Mouse (Mus musculus) heart, embryonic 13.5 days (tissue): ENCODE results near the gene Lce1a2. TPM values are rescaled to one million over a fixed set of nuclear protein-coding genes. Genes with fewer than 3 reads are reported as not detected.

Source experiments
- ATAC-seq: fragments of 200-750 bp; cut with Nextera tagmentation; 2 replicates; pipeline ENCODE4 v1.8.0; 2017; ENCODE audit warnings: moderate TSS enrichment; ENCODE audit not compliant: insufficient number of reproducible peaks, low FRiP score, low TSS enrichment; ENCODE audit errors: extremely low read depth
- H3K27ac ChIP-seq: fragments of 300-500 bp; sonication (generic); replicated peaks from 2 replicates; pipeline ENCODE4 v1.5.1; 2015; ENCODE audit warnings: moderate library complexity, mild to moderate bottlenecking, inconsistent platforms
- H3K27me3 ChIP-seq: fragments of 300-500 bp; sonication (generic); replicated peaks from 2 replicates; pipeline ENCODE4 v1.6.1; 2015; ENCODE audit warnings: mild to moderate bottlenecking, inconsistent platforms
- H3K36me3 ChIP-seq: fragments of 300-500 bp; sonication (generic); 2 replicates; pipeline ENCODE4 v1.6.1; 2015; ENCODE audit warnings: mild to moderate bottlenecking, inconsistent platforms
- H3K4me1 ChIP-seq: fragments of 300-500 bp; sonication (generic); 2 replicates; pipeline ENCODE4 v1.6.1; 2015; ENCODE audit warnings: inconsistent platforms
- H3K4me2 ChIP-seq: fragments of 300-500 bp; sonication (generic); 2 replicates; pipeline ENCODE4 v1.6.1; 2015; ENCODE audit warnings: inconsistent platforms, mild to moderate bottlenecking, moderate library complexity
- H3K4me3 ChIP-seq: fragments of 300-500 bp; sonication (generic); 2 replicates; pipeline ENCODE4 v1.5.1; 2015; ENCODE audit warnings: moderate library complexity, mild to moderate bottlenecking, inconsistent platforms
- H3K9ac ChIP-seq: fragments of 300-500 bp; sonication (generic); 2 replicates; pipeline ENCODE4 v1.6.1; 2015; ENCODE audit warnings: inconsistent platforms, mild to moderate bottlenecking, moderate library complexity
- H3K9me3 ChIP-seq: fragments of 300-500 bp; sonication (generic); 2 replicates; pipeline ENCODE4 v1.6.1; 2016; ENCODE audit warnings: inconsistent platforms
- WGBS: fragments of 180-500 bp; shearing (Covaris S2); methylation state at CpG from one replicate; pipeline ENCODE4 v1.1.7; 2015; ENCODE audit warnings: mixed read lengths; 5-methylcytosine and 5-hydroxymethylcytosine counted together
- polyA plus RNA-seq: library from polyadenylated mRNA; unstranded; fragments of >200 nt; fragmentation: Nextera tagmentation; extraction: Ambion mirVana; gene quantifications from 2 replicates; pipeline ENCODE4 v1.2.1, GENCODE M21; 2015

The Lce1a2 gene
- polyA plus RNA-seq, 1 experiment from 2014 or later: not detected

DNA sequence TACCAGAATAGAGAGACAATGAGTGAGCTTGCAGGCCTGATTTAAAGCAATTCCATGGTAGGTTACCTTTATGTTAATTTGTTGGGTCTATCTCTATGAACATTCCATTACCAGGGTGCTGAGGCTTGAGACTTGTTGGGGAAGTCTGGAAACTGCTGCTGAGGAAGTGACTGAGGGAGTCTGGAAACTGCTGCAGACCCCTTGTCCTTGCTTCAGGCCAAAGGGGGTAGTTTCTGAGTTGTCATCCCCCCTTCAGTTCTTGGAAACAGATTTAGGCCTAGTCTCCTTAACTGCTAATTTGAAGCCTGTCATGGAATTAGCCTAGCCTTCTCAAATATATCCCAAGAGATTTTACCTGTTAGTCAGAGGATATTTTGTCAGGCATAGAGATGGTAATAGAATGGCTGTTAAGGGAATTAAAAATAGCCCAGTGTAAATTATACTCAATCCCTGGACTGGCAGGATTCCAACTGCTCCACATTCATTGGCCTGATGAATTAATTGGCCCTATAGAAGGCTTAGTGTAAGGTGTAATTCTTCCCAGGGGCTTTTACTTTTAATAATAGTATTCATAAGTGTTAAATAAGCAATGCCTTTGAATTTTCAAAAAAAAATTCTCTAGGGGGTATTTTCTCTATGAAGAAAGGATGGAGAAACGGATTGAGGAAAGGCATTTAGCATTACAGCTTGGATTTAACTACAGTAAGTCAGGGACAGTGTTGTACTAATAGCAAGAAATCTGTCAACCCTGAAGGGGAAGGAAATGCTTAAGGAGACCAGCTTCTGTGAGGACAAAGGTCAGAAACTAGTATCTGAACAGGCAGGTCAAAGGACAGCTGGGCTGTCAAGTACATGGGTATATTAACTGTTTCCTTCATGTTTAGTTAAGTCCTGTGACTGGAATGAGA is 32.1 kb downstream of the Lce1a2 start:
- WGBS: 45% methylated on average over 1 of the region's 1 CpGs
- no peak overlapping the region for H3K4me2 ChIP-seq
- no peaks in the 10 kb centered on the region for H3K9me3 ChIP-seq
- no peak overlapping the region for H3K9ac ChIP-seq
- H3K36me3 ChIP-seq: no peaks in the 10 kb centered on the region
- H3K27me3 ChIP-seq: no peaks in the 10 kb centered on the region
- no peak overlapping the region for H3K4me3 ChIP-seq
- no peak for ATAC-seq
- H3K4me1 ChIP-seq: no peaks in the 10 kb centered on the region
- no peak overlapping the region for H3K27ac ChIP-seq

DNA sequence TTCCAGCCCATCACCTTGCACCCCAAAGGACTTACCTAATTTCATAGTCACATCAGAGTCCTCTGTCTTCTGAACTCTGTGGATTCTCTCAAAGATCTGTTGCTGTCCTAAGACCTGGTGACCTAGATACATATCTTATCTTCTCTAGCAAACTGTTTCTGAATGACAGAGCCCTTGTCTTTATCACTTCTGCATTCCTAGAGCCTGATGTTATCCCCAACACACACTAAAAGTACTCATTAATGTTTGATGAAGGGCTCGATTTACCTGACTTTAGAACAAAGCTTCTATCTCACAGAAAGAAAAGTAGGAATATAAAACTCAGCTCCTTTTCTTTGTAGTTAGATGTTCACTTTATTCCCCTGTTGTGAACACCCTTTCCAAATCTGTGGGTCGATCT is 48.6 kb downstream of the Lce1a2 start, which contains the start of gene Lce6a:
TSS of gene Lce6a (minus strand) at position 101 of the 400 bp plus-strand sequence.
- Histone ChIP-seq H3K27ac (no peak within 1 kb of the TSS), H3K36me3 (no peaks in the 10 kb centered on the region), H3K4me3 (no peak within 1 kb of the TSS), H3K27me3 (no peaks in the 10 kb centered on the region), H3K4me1 (no peaks in the 10 kb centered on the region), H3K9ac (no peak within 1 kb of the TSS), H3K4me2 (no peak within 1 kb of the TSS), H3K9me3 (no peaks in the 10 kb centered on the region)
- 65% methylated on average over 2 of the region's 2 CpGs for WGBS
- ATAC-seq: no peak

Other genes starting within 250 kb of the Lce1a2 start
- gene Gm9774, start 240.9 kb downstream of the Lce1a2 start, polyA plus RNA-seq: 6.5 and 6.8 TPM in 2 replicates
- gene Sprr2k, start 237.7 kb downstream of the Lce1a2 start, polyA plus RNA-seq: not detected in 2 replicates
- gene Sprr1b, start 231.5 kb downstream of the Lce1a2 start, polyA plus RNA-seq: not detected in 2 replicates
- gene Sprr3, start 211.6 kb downstream of the Lce1a2 start, polyA plus RNA-seq: not detected in 2 replicates
- gene Sprr1a, start 184.4 kb downstream of the Lce1a2 start, polyA plus RNA-seq: 0.19 and 0.31 TPM in 2 replicates
- not detected in 2 replicates for gene Sprr4, start 169.8 kb downstream of the Lce1a2 start, polyA plus RNA-seq
- gene 2310046K23Rik, start 135.8 kb downstream of the Lce1a2 start, polyA plus RNA-seq: not detected in 2 replicates
- gene Ivl, start 96.6 kb downstream of the Lce1a2 start, polyA plus RNA-seq: not detected in 2 replicates
- gene Smcp, start 81.3 kb downstream of the Lce1a2 start, polyA plus RNA-seq: not detected in 2 replicates
- gene 2210017I01Rik, start 62.8 kb downstream of the Lce1a2 start, polyA plus RNA-seq: not detected in 2 replicates
- gene Lce6a, start 48.7 kb downstream of the Lce1a2 start, polyA plus RNA-seq: not detected in 2 replicates
- not detected in 2 replicates for gene Lce1a1, start 22.0 kb downstream of the Lce1a2 start, polyA plus RNA-seq
- gene Lce1b, start 13.4 kb downstream of the Lce1a2 start, polyA plus RNA-seq: not detected in 2 replicates
- not detected in 2 replicates for gene Lce1c, start 8.9 kb upstream of the Lce1a2 start, polyA plus RNA-seq
- not detected in 2 replicates for gene Lce1d, start 16.9 kb upstream of the Lce1a2 start, polyA plus RNA-seq
- not detected in 2 replicates for gene Lce1e, start 38.8 kb upstream of the Lce1a2 start, polyA plus RNA-seq
- not detected in 2 replicates for gene Lce1f, start 50.0 kb upstream of the Lce1a2 start, polyA plus RNA-seq
- gene Gm38119, start 68.8 kb upstream of the Lce1a2 start, polyA plus RNA-seq: not detected in 2 replicates
- gene Lce1g, start 82.0 kb upstream of the Lce1a2 start, polyA plus RNA-seq: not detected in 2 replicates
- gene Lce1h, start 94.8 kb upstream of the Lce1a2 start, polyA plus RNA-seq: not detected in 2 replicates
- not detected in 2 replicates for gene Lce1i, start 108.6 kb upstream of the Lce1a2 start, polyA plus RNA-seq
- gene Lce1j, start 120.2 kb upstream of the Lce1a2 start, polyA plus RNA-seq: not detected in 2 replicates
- not detected in 2 replicates for gene Lce1k, start 137.6 kb upstream of the Lce1a2 start, polyA plus RNA-seq
- not detected in 2 replicates for gene Kprp, start 156.9 kb upstream of the Lce1a2 start, polyA plus RNA-seq
- not detected in 2 replicates for gene Lce1l, start 181.0 kb upstream of the Lce1a2 start, polyA plus RNA-seq
- not detected in 2 replicates for gene 2310050C09Rik, start 199.9 kb upstream of the Lce1a2 start, polyA plus RNA-seq